Mouse (Mus musculus) liver, embryonic 14.5 days (tissue): ENCODE measurements at regions not wholly inside any gene's neighbourhood (a gene's known extent, or its start where the extent isn't known, plus 50 kb on each side); places are given as distances from the start of the nearest gene placed in this dataset.

Experiments used
- CTCF ChIP-seq: IDR thresholded peaks from 2 replicates; pipeline ENCODE4 v1.5.1; 2016; ENCODE audit warnings: antibody characterized with exemption, low read depth, control low read depth
- EP300 ChIP-seq: IDR thresholded peaks from 2 replicates; pipeline ENCODE4 v1.6.1; 2016; ENCODE audit warnings: antibody characterized with exemption, low read depth

DNA sequence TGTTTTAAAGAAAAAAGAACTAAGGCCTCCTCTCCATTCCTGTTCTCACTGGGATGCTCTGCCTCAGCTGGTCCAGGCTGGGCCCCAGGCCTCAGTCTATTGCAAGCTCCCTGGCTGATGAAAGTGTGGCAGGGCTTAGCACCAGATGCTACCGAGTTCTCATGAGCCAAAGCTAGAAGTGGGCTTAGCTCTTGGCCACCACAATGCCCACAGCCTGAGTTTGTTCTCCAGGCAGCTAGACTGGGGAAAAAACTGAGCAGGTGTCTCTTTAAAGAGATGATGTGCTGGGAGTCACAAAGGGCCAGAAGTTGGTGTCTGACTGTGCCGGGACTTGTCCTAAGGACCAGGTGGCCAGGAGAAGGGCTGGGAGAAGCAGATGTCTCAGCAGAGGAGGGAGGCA is 101.9 kb upstream of the Lhx1 start:
- no peak for TF ChIP-seq CTCF
- TF ChIP-seq EP300, result no peak
